In the genomic region with DNA sequence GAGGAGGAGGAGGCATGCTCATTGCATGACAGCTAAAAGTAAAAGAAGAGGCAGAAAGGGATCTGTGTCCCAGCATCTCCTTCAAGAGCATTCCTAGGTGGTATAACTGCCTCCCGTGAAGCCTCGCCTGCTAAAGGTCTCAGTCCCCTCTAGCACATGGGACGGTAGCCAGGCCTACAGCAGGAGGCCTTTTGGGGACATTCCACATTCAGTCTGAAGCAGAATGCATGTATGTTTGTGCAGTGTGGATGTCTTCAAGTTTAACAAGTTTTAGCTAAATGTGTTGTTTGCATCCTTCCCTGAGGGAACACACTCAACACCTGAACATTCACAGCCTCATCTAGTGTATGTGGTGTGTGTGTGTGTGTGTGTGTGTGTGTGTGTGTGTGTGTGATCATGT, we compare ENCODE assay signal across 20 mouse cellular contexts.
DNase-seq lines count a peak whose midpoint lies in the region; ATAC-seq lines count a peak whose summit lies in the region.
"Had no signal": no experiment of that assay in that cellular context is flagged by ENCODE, and none has a peak within 500 bp of the region (broad histone marks: within the 10 kb centered on the region; RNA-seq: fewer than 3 reads in every experiment).

No protein-coding gene starts in this region.

- intact Hi-C loops in left cerebral cortex, postnatal 4 days (cut with DNase I), result no loop called here

- ATAC-seq in cerebellum, adult (ENCODE audit: insufficient number of reproducible peaks, low FRiP score, low TSS enrichment), result no peak
- ATAC-seq: CD4-positive, CD25-positive, alpha-beta regulatory T cell, adult 4 months; forebrain, embryonic 13.5 days; forebrain, embryonic 16.5 days; hindbrain, embryonic 16.5 days; intestine, embryonic 15.5 days had no signal

- peak; percentile 41 to 47 for DNase-seq in cerebellum, adult 18-20 months
- peak; percentile 19 for DNase-seq in heart, adult 11 months
- DNase-seq in heart, adult 8-10 months (ENCODE audit: low spot score), result no peak
- DNase-seq in 3T3-L1 (ENCODE audit: low read depth, low spot score), result peak; percentile 2
- DNase-seq in cerebellum, postnatal 10 days, result peak; percentile 55 to 66
- no peak for DNase-seq in embryo, embryonic 9.5 days (ENCODE audit: extremely low spot score)
- DNase-seq in left cerebral cortex, postnatal 4 days, result no peak
- DNase-seq: adrenal gland, adult 2 months; adrenal gland, postnatal 25 days; embryo, embryonic 11 days; gastrocnemius, postnatal 36 days; heart, postnatal 36 days; kidney, adult 11 months; kidney, adult 9 months had no signal

Comparison
In these comparisons a context has a peak if more than half of its experiments do, and no peak if none do; other contexts are left out.
1. DNase-seq: peak in cerebellum, adult 18-20 months (2 of 2), heart, adult 11 months (single experiment), 3T3-L1 (single experiment) and cerebellum, postnatal 10 days (2 of 2); none in heart, adult 8-10 months (single experiment), embryo, embryonic 9.5 days (single experiment) and left cerebral cortex, postnatal 4 days (single experiment).